Mouse (Mus musculus) monocyte, adult 2 months (primary cell): ENCODE data around the gene Gm20498.
"Not testable (repeated sequence)": the region's sequence is repeated elsewhere in the genome, so short reads cannot be mapped to it uniquely, and the experiment has no call there.

ENCODE experiments used
- DNase-seq, 2 experiments: peaks; one replicate each; pipeline ENCODE4 v3.0.0; 2022; ENCODE audit warnings: low spot score in 2 of 2, low read depth in 1 of 2

Gene Gm20498

GRCm38 (mm10) chr12:81532316-81533028, at the start of gene Gm20498, which contains the start of gene Synj2bp:
Gene Gm20498 (minus strand): TSS chr12:81532905.
Gene Synj2bp (minus strand): TSS chr12:81532911.
- DNase-seq = peak; percentile 2 to 28

- no peak for DNase-seq
These were observed 35.7 kb upstream of the Gm20498 start, which contains the start of gene Adam21 for GRCm38 (mm10) chr12:81568374-81568773. Gene Adam21 (minus strand): TSS chr12:81568474.

GRCm38 (mm10) chr12:81567931-81568330, 35.2 kb upstream of the Gm20498 start:
- no peak for DNase-seq

- DNase-seq = no peak
These were observed 31.5 kb upstream of the Gm20498 start for GRCm38 (mm10) chr12:81564173-81564572.

GRCm38 (mm10) chr12:81549286-81549685, 16.6 kb upstream of the Gm20498 start:
- DNase-seq = no peak

- no peak for DNase-seq
These were observed 14.5 kb upstream of the Gm20498 start for GRCm38 (mm10) chr12:81547163-81547562.

GRCm38 (mm10) chr12:81533029-81533419, 319 bp upstream of the Gm20498 start:
- no peak for DNase-seq

GRCm38 (mm10) chr12:81530587-81530986, 2.1 kb downstream of the Gm20498 start:
- not testable (repeated sequence) for DNase-seq

GRCm38 (mm10) chr12:81496906-81497305, 35.8 kb downstream of the Gm20498 start:
- DNase-seq = not testable (repeated sequence)

GRCm38 (mm10) chr12:81490491-81490890, 42.2 kb downstream of the Gm20498 start:
- DNase-seq = no peak

GRCm38 (mm10) chr12:81485311-81485710, 47.4 kb downstream of the Gm20498 start:
- no peak for DNase-seq

- DNase-seq = peak; percentile 48 to 69
These were observed 47.9 kb downstream of the Gm20498 start, which contains the start of gene Cox16 for GRCm38 (mm10) chr12:81484727-81485191. Gene Cox16 (minus strand): TSS chr12:81485127.

GRCm38 (mm10) chr12:81484212-81484611, 48.5 kb downstream of the Gm20498 start:
- no peak for DNase-seq

GRCm38 (mm10) chr12:81483656-81484055, 49.0 kb downstream of the Gm20498 start:
- no peak for DNase-seq

- not testable (repeated sequence) for DNase-seq
These were observed 73.7 kb downstream of the Gm20498 start for GRCm38 (mm10) chr12:81459051-81459450.

GRCm38 (mm10) chr12:81438985-81439384, 93.7 kb downstream of the Gm20498 start:
- DNase-seq = not testable (repeated sequence)

GRCm38 (mm10) chr12:81434778-81435177, 97.9 kb downstream of the Gm20498 start:
- not testable (repeated sequence) for DNase-seq

GRCm38 (mm10) chr12:81421846-81422245, 110.9 kb downstream of the Gm20498 start, which contains the start of gene Adam4:
Gene Adam4 (minus strand): TSS chr12:81421946.
- DNase-seq = no peak

GRCm38 (mm10) chr12:81413211-81413610, 119.5 kb downstream of the Gm20498 start:
- no peak for DNase-seq

- no peak for DNase-seq
These were observed 123.7 kb downstream of the Gm20498 start for GRCm38 (mm10) chr12:81408966-81409365.

GRCm38 (mm10) chr12:81402187-81402586, 130.5 kb downstream of the Gm20498 start:
- no peak for DNase-seq

- DNase-seq = not testable (repeated sequence)
These were observed 153.3 kb downstream of the Gm20498 start, which contains the start of gene Gm4787 for GRCm38 (mm10) chr12:81379364-81379763. Gene Gm4787 (minus strand): TSS chr12:81379464.
